Mouse (Mus musculus) gastrocnemius, postnatal 4 days (tissue): ENCODE measurements at regions not wholly inside any gene's neighbourhood (a gene's known extent, or its start where the extent isn't known, plus 50 kb on each side); places are given as distances from the start of the nearest gene placed in this dataset.

Experiments used
- DNase-seq, 2 experiments: peaks; one replicate each; pipeline ENCODE4 v3.0.0; 2021 to 2022; ENCODE audit warnings: low spot score in 2 of 2, mixed read lengths in 2 of 2

DNA sequence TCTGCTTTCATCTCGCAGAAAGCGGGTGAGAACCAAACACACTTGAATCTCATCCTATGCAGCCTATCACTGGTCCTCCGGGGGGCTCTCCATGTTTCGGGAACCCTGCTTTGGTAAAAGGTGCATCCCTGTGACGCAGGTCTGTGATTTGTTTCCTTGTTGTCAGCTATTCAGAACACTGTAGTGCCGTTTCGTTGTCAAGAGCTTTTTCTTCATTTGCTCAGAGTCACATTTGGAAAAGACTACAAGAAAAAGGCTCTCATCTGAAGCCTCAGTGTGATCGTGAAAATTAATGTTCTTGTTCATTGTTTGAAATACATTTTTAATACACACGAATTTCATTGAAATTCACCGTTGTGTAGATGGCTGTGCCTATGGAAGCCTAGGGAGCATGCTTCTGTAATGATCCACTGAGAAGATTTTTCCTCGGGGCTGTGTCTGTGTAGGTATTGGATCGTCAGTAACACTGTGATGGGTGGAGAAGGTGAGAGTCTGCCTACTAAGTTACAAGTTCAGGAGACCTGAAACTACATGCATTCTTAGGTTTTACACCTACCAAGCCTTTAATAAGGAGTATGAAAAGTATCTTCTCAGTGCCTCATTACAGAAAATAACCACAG, 112.0 kb upstream of the Paqr3 start:
- DNase-seq, result no peak

DNA sequence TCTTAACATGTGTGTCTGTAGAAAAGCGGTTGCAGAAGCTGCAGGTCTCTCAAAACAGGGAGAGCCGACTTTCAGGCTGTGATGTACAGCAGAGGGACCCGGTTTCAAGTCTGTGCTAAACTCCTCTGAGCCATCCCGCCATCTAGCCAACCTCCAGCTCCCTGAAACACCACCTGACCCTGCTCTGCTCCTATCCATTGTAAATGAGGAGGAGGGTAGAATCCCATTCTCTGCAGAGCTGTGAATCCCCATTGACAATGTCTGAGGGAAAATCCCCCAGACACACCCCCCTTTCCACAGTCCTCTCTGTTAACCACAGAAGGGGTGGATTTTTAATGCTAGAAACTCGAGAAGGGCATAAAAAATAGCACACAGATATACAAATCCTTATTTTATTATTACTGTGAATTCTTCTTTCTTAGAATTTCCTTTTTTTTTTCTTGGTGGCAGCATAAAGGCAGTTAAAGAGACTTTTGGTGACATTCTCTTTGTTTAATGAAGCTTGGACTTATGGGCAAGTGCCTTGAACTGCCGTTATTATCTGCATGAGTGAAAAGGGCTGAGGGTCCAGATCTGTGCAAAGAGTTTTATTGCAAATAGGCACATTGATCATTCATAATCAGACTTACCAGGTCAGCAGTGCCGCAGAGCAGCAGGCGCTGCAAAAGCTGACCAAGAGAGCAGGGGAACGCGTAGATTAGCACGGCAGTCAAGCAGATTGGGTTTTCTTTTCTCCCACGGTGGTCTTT, 111.3 kb upstream of the Paqr3 start:
- no peak for DNase-seq

DNA sequence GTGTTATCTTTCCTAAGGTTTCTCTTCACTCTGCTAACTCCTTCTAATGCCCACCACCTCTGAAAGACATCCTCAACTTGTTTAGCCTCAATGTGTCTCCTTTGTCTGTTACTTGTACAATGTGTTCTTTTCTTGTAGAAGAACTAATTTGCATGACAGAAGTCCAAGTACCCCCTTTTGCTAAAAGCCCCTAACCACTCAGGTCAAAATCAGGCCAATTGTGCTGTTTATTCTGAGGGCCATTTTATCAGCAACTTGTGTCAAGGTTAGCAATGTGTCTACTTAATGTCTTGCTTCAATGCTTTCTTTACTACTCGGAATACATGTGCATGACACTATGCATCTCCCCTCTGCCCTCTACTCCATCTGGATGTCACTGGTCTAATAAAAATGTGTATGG, 107.3 kb upstream of the Paqr3 start:
- no peak for DNase-seq

DNA sequence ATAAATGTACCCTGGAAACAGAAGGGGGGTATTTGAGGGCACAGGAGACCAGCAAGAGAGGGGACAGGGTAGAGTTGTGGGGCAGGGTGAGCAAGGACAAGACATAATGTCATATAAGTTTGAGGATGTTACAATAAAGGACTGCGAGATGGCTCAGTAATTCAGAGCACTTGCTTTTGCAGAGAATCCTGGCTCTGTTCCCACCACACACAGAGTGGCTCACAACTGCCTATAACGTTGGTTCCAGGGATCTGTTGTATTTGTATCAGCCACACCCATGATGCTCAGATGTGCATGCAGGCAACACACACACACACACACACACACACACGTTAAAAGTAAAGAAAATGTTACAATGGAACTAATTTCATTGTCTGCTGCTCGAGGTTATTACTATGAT, 94.2 kb upstream of the Paqr3 start:
- no peak for DNase-seq

DNA sequence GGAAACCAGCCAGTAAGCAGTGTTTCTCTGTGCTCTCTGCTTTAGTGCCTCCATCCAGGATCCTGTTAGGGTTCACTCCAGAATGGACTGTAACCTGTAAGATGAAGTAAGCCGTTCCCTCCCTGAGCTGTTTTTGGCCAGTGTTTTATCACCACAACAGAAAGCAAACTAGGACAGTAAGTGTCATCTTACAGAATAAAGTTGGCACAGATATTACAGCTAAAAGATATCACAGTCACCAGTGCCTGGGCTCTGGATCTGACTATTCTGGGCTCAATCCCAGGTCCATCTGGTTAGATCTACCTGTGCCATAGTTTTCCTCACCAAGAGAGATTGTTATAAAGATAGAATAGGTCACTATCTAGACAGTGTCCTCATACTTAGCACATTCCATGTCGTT, 92.9 kb upstream of the Paqr3 start:
- no peak for DNase-seq

DNA sequence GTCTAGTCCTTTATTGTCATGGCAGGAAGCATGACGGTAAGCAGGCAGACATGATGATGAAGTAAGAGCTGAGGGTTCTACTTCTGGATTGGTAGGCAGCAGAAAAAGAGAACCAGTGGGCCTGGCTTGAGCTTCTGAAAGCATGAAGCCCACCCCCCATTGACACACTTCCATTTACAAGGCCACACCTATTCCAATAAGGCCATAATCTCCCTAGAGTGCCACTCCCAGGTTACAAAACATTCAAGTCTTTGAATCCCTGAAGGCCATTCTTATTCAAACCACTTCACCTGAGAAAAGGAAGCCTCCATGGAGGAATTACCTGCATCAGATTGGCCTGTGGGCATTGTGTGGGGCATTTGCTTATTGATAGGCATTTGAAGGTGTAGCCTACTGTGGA, 92.2 kb upstream of the Paqr3 start:
- no peak for DNase-seq

DNA sequence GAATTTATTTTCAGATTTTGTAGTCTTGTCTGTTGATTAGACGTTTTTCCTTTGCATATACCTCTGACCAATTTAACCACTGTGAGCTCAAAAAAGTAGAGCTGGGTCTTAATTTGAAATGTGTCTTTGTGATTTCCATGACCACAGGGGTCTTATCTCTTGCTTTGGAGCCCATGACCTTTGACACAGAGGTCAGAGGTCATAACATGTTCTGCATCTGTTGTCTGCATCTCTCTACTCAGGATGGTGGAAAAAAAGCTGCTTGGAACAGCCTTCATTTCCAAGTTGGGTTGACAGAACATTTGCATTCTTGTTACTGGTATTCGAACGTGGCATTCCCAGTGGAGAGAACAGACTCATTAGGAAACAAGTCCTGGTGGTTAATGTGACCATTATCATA, 91.2 kb upstream of the Paqr3 start:
- no peak for DNase-seq

DNA sequence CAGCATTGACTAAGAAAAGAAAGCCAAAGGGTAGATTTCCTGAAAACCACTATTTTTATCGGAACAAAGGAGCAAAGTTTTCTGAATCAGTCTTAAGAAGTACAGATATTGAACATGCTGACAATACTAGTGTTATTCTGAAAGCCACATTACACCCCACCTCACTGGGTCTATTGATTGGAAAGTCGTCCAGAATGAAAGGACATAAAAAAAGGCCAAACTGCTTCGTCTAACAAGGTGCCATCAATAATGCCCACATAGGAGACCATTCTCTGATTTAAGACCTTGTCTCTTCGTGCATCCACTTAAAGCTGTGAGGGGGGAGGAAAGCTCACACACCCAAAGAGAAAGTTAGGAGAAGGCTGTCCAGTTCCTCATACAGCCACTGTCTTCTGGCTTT, 89.3 kb upstream of the Paqr3 start:
- DNase-seq, result no peak

DNA sequence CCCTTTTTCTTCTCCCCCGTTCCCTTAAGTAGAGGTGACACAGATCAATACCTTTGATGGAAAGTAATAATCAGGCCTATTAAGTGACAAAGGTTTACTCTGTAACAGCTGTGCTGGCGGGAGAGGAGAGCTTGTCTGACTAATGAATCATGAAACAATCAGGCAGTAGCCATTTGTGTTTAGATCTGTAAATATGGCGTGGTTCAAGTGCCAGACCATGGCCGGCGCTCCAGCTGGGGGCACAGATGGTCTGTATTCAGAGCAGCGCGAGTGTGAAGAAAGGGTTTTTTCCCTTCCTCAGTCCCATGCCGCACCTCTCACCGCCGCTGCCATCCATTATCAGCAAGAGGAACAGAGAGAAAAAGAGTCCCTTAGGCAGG, 83.9 kb upstream of the Paqr3 start:
- DNase-seq, result no peak

DNA sequence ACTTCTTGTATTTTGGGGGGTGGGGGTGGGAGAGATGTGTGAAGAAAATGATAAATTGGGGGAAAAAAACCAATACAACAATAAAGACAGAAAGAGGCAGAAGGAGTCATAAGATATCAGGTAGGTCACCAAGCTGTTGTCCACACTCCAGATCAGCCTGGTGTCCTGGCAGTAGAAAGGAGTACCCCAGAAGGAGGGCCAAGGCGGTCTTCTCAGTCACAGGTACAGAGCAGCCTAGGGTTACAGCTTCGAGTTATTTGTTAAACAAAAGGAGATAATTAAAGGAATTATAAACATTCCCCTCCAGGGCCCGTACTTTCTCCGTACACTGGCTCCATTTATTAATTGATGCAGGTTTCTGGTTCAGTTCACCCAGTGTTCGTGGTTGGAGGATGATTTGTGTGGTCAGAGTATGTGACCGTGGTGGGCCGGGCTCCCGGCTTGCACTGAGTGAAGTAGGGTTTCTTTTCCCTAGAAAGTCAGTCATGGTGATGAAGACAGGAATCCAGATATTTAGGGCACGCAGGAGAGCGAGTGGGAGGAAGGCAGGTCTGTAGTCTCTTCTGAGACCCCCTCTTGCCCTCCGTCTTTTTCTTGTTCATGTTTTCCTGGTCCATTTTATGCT, 83.4 kb upstream of the Paqr3 start:
- no peak for DNase-seq

DNA sequence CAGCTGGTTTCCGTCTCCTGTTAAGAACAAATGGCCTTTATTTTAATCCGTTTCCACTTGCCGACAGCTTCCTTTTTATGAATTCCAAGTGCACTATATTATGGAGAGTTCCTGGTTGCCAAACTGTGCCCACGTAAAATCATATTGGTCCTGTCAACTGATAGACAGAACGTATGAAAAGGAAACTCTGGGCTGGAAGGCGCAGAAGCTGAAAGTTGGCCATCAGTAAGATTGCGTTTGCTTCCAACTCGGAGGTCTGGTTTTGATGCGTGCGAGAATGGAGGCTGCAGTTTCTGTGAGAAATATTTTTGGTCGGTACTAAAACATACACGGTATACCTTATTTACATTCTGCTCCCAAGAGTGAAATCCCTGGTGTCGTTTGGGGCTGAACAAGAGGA, 81.3 kb upstream of the Paqr3 start:
- DNase-seq, result no peak

DNA sequence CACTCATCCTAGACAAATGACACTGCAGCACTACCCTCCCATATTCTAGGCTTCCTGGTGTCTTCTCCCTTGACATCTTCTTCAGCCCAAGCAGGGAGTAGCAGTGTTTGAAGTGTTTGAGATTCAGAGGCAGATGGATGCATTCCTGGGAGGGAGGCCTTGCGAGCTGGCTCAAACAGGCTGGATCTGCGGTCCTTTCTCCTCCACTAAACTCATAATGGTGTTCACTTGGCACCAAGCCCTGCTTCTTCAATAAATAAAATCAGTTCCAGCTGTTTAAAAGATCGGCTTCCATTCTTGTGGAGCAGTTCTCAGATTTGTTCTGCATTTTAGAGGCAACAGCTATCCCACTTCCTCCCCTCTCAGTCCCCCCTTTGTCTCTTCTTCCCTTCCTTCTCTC, 79.3 kb upstream of the Paqr3 start:
- peak in 1 of 2 experiments; percentile 14 for DNase-seq

DNA sequence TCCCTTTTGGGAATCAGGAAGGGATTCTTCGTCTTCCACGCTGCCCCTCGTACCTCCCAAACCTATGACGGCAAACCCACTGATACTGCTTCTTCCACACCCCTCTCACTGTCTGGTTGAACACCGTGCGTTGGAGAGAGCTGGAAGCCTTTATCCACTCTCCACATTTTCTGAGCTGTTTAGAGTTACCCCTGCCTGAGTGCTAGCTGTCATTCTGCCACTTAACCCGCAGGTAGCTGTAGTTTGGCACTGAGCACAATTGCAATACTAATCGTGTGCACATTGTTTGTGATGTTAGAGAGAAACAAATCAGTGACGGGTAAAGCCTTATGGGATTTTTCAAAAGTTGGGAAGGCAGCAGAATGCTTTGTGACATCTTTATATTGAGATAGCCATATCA, 73.1 kb upstream of the Paqr3 start:
- DNase-seq, result no peak

DNA sequence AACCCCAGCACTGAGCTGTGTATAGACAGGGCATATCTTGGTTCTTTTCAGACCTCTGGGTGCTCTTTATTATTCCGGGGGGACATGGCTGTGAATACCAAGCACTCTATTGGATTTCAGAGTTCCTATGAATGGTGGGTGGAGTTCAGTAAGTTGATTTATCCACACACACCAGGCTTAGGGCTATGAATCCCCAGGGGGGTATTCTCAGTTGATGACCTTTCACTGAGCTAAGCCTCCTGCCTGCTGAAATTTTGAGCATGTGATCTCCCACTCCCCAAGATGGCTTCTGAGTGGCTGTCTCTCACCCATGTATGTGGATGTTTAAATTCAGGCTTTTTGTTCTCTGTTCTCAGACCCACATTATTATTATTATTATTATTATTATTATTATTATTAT, 69.9 kb upstream of the Paqr3 start:
- no peak for DNase-seq

DNA sequence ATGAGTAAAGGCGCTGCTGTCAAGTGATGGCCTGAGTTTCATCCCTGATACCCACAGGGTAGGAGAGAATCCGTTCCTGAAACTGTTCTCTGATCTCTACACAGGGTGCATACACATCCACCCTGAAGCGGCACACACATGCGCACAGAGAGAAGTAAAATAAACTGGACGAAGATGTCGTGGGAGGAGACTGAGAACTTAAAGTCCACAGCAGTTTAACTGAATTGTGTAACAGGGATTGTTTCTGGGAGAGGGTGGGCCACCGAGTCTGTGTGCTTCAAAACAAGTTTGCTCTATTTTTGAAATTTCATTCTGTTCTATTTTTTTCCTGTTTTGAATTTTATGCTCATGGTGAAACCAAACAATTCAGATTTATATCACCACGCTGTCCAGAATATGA, 63.0 kb upstream of the Paqr3 start:
- DNase-seq, result no peak

DNA sequence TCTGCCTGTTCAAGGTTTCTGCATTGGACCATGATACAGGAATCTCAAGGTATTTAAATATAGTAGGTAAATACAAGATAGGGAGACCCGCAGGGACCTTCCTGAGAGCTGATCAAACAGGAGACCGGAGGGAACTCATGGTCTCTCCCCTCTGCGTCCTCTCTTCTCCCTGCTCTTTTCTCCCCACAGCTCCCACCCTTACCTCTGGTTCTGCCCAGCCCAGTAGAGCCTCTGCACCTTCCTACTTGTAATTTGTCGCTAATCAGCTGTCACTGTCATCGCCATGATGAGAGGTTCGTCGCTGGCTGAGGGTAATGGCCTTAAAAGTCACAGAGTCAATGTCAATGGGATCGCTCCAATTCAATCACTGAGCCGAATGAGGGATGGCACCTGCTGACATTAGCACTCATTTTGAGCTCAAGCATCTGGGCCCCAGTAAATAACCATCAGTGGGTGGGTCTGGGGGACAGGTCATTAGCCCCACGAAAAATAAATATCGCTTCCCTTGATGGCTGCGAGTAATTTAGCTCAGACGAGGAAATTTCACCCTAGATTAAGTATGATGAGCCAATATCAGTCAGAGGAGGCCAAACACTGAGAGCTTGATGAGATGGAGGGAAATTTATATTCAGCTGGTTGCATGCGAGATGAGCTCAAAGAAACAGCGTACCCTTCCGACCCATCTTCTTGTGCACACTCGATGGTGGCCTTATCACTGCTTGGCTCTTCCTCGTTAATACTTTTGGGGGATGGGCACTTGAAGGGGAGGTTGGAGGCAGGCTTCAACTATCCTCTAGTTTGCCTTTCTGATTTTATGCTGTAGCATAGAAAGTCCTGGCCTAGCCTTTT, 56.2 kb upstream of the Paqr3 start:
- no peak for DNase-seq

DNA sequence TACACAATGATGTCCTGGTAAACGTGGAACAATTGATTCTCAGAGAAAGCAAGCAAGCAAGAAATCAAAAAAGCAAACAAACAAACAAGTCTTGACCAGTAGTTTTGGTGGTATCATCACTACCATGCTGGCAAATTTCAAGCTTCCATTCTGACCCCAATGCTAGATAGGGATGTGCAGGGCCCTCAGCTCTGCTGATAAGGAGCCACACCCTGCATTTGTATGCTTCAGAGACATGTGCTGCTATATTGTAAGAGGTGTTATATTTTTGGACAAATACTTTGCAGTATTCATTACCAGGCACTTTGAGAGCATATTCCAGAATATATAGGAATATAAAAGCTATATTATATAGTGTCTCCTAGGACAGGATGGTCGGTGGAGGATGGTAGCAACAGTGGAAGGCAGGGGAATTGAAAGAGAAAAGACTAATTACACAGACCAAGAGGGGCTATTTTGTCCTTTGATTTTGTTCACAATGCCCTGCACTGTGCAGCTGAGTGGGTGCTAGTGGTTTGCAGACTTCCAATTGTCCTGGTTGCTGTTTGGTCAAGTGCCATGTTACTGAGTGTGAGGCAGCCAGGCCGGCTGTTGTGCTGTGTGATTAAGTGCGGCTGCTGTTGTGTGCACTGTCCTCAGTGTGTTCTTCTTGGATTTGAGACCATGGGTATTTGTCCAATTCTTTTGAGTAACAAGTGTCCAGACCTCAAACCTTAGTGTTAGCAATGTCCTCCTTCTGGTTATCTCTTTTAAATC, 54.9 kb upstream of the Paqr3 start:
- no peak for DNase-seq
